Mouse (Mus musculus): Measurements from ENCODE around the gene Idh1. TPM values are rescaled to one million over a fixed set of nuclear protein-coding genes. Genes with fewer than 3 reads are reported as not detected.

Gene Idh1
- polyA plus RNA-seq, 1 experiment from 2014 or later = 343 TPM

- Histone ChIP-seq H3K27me3 (no peaks in the 10 kb centered on the region), H3K9ac (peak overlapping the region; percentile 87), H3K4me1 (peaks cover 15% of the 10 kb centered on the region), H3K4me2 (peak overlapping the region; percentile 81), H3K27ac (peak overlapping the region; percentile 88), H3K9me3 (no peaks in the 10 kb centered on the region), H3K4me3 (replicated peaks) (peak overlapping the region; percentile 87), H3K36me3 (replicated peaks) (no peaks in the 10 kb centered on the region; the same call in 1 of the 2 replicates)
- no peak for ATAC-seq (ENCODE audit: low FRiP score)
- 1% methylated on average over 6 of the region's 6 CpGs for WGBS
Measured at GRCm38 (mm10) chr1:65187074-65187430, 752 bp upstream of the Idh1 start.

- Histone ChIP-seq H3K27ac (peak overlapping the region; percentile 14; the same call in 1 of the 2 replicates), H3K36me3 (replicated peaks) (no peaks in the 10 kb centered on the region), H3K9me3 (no peaks in the 10 kb centered on the region), H3K27me3 (no peaks in the 10 kb centered on the region), H3K4me3 (replicated peaks) (peak overlapping the region; percentile 87), H3K9ac (peak overlapping the region; percentile 39), H3K4me1 (peaks cover 15% of the 10 kb centered on the region), H3K4me2 (peak overlapping the region; percentile 81)
- ATAC-seq (ENCODE audit: low FRiP score) = no peak; the same call in 1 of the 2 replicates
- WGBS = 29% methylated on average over 12 of the region's 12 CpGs
Measured at GRCm38 (mm10) chr1:65185524-65186205, 635 bp downstream of the Idh1 start.

DNA sequence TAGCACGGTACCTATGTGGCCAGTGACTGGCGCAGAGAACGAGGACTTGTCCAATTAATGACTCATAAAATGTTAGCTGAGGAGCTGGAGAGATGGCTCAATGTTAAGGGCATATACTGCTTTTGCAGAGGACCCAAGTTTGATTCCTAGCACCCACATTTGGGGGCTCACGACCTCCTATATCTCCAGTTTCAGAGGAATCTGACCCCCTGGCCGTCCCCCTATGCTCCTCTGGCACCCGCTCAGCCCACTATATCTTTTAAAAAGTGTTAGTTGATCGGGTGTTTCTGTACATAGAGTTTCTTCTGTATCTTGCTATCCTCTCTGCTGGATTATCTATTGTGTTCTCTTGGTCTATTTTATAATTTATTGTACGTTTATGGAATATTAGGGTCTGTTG lies 1.3 kb downstream of the Idh1 start:
- no peak overlapping the region for H3K9ac ChIP-seq
- no peak overlapping the region for H3K4me3 ChIP-seq (replicated peaks)
- 90% methylated on average over 8 of the region's 8 CpGs for WGBS
- no peaks in the 10 kb centered on the region for H3K27me3 ChIP-seq
- H3K27ac ChIP-seq = no peak overlapping the region
- H3K9me3 ChIP-seq = no peaks in the 10 kb centered on the region
- H3K4me1 ChIP-seq = peaks cover 15% of the 10 kb centered on the region
- no peaks in the 10 kb centered on the region for H3K36me3 ChIP-seq (replicated peaks)
- no peak for ATAC-seq (ENCODE audit: low FRiP score)
- H3K4me2 ChIP-seq = no peak overlapping the region

- ATAC-seq (ENCODE audit: low FRiP score) = no peak
- Histone ChIP-seq H3K27me3 (no peaks in the 10 kb centered on the region), H3K9me3 (no peaks in the 10 kb centered on the region), H3K9ac (no peak overlapping the region), H3K4me3 (replicated peaks) (no peak overlapping the region), H3K36me3 (replicated peaks) (no peaks in the 10 kb centered on the region), H3K4me2 (no peak overlapping the region), H3K27ac (no peak overlapping the region), H3K4me1 (peaks cover 15% of the 10 kb centered on the region)
- WGBS = 95% methylated on average over 2 of the region's 2 CpGs
Measured at GRCm38 (mm10) chr1:65183994-65184393, 2.3 kb downstream of the Idh1 start.

DNA sequence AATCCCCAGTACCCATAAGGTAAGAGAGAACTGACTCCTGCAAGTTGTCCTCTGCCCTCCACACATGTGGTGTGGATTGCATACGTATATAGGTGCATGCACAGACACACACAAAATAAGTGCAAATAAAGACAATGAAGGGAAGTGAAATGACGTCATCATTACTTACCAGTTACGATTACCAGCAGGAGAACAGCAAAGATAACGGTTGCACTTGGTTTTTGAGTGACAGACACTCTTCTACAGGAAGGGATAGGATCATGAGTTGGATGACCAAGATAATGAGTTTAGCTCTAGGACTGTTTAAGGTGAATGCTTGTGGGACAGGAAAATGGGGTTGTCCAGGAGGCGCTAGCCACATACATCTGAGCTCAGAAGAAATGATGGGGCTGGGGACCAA lies 4.8 kb downstream of the Idh1 start:
- Histone ChIP-seq H3K4me3 (replicated peaks) (no peak overlapping the region), H3K4me2 (no peak overlapping the region), H3K36me3 (replicated peaks) (no peaks in the 10 kb centered on the region), H3K9ac (no peak overlapping the region), H3K4me1 (peaks cover 20% of the 10 kb centered on the region), H3K27me3 (no peaks in the 10 kb centered on the region), H3K9me3 (no peaks in the 10 kb centered on the region), H3K27ac (no peak overlapping the region)
- 90% methylated on average over 5 of the region's 5 CpGs for WGBS
- no peak for ATAC-seq (ENCODE audit: low FRiP score)

GRCm38 (mm10) chr1:65179634-65180249 lies 6.6 kb downstream of the Idh1 start:
- Histone ChIP-seq H3K4me2 (peak overlapping the region; percentile 62), H3K4me3 (replicated peaks) (peak overlapping the region; percentile 73), H3K4me1 (peaks cover 24% of the 10 kb centered on the region), H3K27ac (peak overlapping the region; percentile 99), H3K36me3 (replicated peaks) (peaks cover under 1% of the 10 kb centered on the region), H3K9me3 (no peaks in the 10 kb centered on the region), H3K27me3 (no peaks in the 10 kb centered on the region), H3K9ac (peak overlapping the region; percentile 50; the same call in 1 of the 2 replicates)
- 5% methylated on average over 11 of the region's 11 CpGs for whole genome bisulfite sequencing
- ATAC-seq (ENCODE audit: low FRiP score) = no peak

DNA sequence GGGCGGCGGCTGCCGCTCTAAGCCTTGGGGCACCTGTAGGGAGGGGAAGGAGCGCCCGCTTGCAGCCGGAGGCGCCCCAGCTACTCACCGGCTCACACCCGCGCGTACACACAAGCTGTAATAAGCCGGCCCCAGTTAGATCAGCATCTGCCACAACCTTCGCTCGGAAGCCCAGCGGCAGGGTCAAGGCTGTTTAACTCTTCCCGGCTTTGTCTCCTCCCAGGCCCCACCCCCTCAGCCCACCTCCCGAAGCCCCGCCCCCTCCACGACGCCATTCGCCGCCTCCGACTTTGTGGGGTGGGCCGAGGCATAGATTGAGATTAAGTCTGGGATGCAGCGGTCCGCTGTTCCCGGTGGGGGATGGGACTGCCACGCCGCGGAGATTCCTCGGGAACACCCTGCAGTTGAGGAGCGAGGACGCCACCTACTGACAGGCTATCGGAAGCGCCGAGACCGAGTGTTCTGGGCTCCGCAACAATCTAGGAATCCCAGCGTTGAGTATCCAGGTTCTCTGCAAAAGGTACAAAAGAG lies 7.3 kb downstream of the Idh1 start:
- WGBS = under 1% methylated on average over 39 of the region's 39 CpGs
- H3K9ac ChIP-seq = peak overlapping the region; percentile 81
- H3K36me3 ChIP-seq (replicated peaks) = peaks cover 8% of the 10 kb centered on the region
- peak overlapping the region; percentile 99 for H3K27ac ChIP-seq
- peak overlapping the region; percentile 73 for H3K4me3 ChIP-seq (replicated peaks)
- H3K27me3 ChIP-seq = no peaks in the 10 kb centered on the region
- H3K9me3 ChIP-seq = no peaks in the 10 kb centered on the region
- H3K4me2 ChIP-seq = peak overlapping the region; percentile 62
- H3K4me1 ChIP-seq = peaks cover 31% of the 10 kb centered on the region
- peak; percentile 94 for ATAC-seq (ENCODE audit: low FRiP score)

DNA sequence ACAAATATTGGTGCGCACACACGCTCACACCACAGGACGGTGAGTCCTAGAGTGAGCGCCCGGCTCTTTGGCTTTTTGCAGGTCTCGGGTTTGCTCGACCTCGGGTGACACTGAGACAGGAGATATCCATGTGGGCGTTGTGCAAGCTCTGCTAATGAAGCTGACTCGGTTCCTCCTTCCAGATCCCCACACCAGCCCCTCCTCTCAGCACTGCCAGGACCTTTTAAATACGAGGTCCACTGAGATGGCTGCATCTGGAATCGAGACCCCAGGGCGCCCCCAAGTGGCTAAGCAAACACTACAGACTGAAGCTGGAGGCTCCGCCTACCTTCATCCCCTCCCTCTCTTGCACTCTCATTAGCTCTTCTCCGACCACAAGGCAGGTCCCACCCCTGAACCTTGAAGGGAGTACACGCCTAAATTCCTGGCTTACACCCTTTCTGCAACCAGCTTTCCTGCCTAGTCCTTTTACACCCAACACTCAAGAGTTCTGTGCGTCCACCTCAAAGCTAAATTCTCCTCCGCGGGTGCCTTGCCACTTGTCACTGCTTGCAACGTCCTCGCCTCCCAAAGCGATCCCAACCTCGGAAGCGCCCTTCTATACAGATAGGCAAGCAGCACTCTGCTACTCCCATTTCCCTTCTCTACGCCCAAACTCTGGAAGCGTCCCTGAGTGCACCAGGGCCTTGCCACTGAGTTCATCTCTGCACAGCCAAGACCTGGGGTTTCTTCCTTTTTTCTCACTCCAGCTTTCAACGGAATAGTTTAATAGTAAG lies 8.0 kb downstream of the Idh1 start:
- Histone ChIP-seq H3K4me2 (peak overlapping the region; percentile 62), H3K4me3 (replicated peaks) (peak overlapping the region; percentile 73), H3K27ac (peak overlapping the region; percentile 99), H3K27me3 (no peaks in the 10 kb centered on the region), H3K9me3 (no peaks in the 10 kb centered on the region), H3K36me3 (replicated peaks) (peaks cover 15% of the 10 kb centered on the region), H3K4me1 (peaks cover 31% of the 10 kb centered on the region), H3K9ac (peak overlapping the region; percentile 81)
- WGBS = 7% methylated on average over 27 of the region's 27 CpGs
- ATAC-seq (ENCODE audit: low FRiP score) = peak; percentile 86

DNA sequence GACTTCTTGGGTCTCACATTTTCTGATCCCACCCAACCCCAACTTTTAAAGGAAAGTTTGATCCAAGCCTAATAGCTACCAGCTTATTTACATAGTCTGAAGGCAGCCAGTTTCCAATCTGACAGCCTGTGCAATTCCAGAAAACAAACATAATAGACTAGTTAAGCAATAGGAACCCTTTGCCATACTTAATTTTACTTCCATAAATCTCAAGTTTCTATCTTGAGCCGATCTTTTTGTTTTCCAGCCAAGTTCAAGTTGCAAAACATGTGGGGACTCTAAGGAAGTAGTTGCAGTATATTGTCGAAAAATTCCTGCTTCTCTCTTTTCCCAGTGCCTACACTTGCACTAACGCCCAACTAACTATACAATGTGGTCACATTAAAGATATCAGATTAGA lies 8.8 kb downstream of the Idh1 start:
- Histone ChIP-seq H3K4me2 (peak overlapping the region; percentile 62), H3K9ac (peak overlapping the region; percentile 81), H3K9me3 (no peaks in the 10 kb centered on the region), H3K36me3 (replicated peaks) (peaks cover 22% of the 10 kb centered on the region), H3K4me3 (replicated peaks) (peak overlapping the region; percentile 73), H3K4me1 (peaks cover 34% of the 10 kb centered on the region), H3K27ac (no peak overlapping the region), H3K27me3 (no peaks in the 10 kb centered on the region)
- no peak for ATAC-seq (ENCODE audit: low FRiP score)
- 68% methylated on average over 3 of the region's 3 CpGs for WGBS

- Histone ChIP-seq H3K4me3 (replicated peaks) (no peak overlapping the region), H3K4me1 (peaks cover 38% of the 10 kb centered on the region), H3K27me3 (no peaks in the 10 kb centered on the region), H3K9me3 (no peaks in the 10 kb centered on the region), H3K36me3 (replicated peaks) (peaks cover 24% of the 10 kb centered on the region), H3K4me2 (no peak overlapping the region), H3K9ac (no peak overlapping the region), H3K27ac (no peak overlapping the region)
- no peak for ATAC-seq (ENCODE audit: low FRiP score)
- WGBS = 86% methylated on average over 5 of the region's 5 CpGs
Measured at GRCm38 (mm10) chr1:65176912-65177311, 9.4 kb downstream of the Idh1 start.

- Histone ChIP-seq H3K4me2 (0 out of 2 replicates have a peak overlapping the region, but pooled peaks have one; percentile 4), H3K36me3 (replicated peaks) (peaks cover 26% of the 10 kb centered on the region), H3K9me3 (no peaks in the 10 kb centered on the region), H3K4me3 (replicated peaks) (no peak overlapping the region), H3K27ac (no peak overlapping the region), H3K27me3 (no peaks in the 10 kb centered on the region), H3K4me1 (peaks cover 38% of the 10 kb centered on the region), H3K9ac (no peak overlapping the region)
- no peak for ATAC-seq (ENCODE audit: low FRiP score)
- WGBS = 77% methylated on average over 4 of the region's 4 CpGs
Measured at GRCm38 (mm10) chr1:65176171-65176570, 10.1 kb downstream of the Idh1 start.

- peaks cover 38% of the 10 kb centered on the region for H3K4me1 ChIP-seq
- H3K27ac ChIP-seq = no peak overlapping the region
- no peak overlapping the region for H3K4me3 ChIP-seq (replicated peaks)
- no peak overlapping the region for H3K4me2 ChIP-seq
- 92% methylated on average over 2 of the region's 2 CpGs for WGBS
- no peaks in the 10 kb centered on the region for H3K27me3 ChIP-seq
- ATAC-seq (ENCODE audit: low FRiP score) = no peak
- H3K9me3 ChIP-seq = no peaks in the 10 kb centered on the region
- peaks cover 51% of the 10 kb centered on the region for H3K36me3 ChIP-seq (replicated peaks)
- no peak overlapping the region for H3K9ac ChIP-seq
Measured at GRCm38 (mm10) chr1:65173716-65174115, 12.6 kb downstream of the Idh1 start.

Data from forebrain, embryonic 12.5 days (tissue).